Mouse (Mus musculus) kidney, postnatal 0 days (tissue): ENCODE results near the gene Abcb9. TPM values are rescaled to one million over a fixed set of nuclear protein-coding genes. Genes with fewer than 3 reads are reported as not detected.
A peak's percentile ranks its signal among the peaks of the same experiment; 100 is the strongest.

Experiments used
- ATAC-seq: fragments of 200-750 bp; cut with Nextera tagmentation; replicated peaks from 2 replicates; pipeline ENCODE4 v1.8.0; 2017; ENCODE audit warnings: low read depth, moderate number of reproducible peaks, moderate TSS enrichment, moderate library complexity; ENCODE audit not compliant: low FRiP score
- DNase-seq: peaks from one replicate; pipeline ENCODE4 v3.0.0-alpha.2; 2016; ENCODE audit warnings: low spot score
- H3K27ac ChIP-seq: fragments of 300-500 bp; sonication (generic); 2 replicates; pipeline ENCODE4 v1.5.1; 2014; ENCODE audit warnings: mild to moderate bottlenecking
- H3K27me3 ChIP-seq: fragments of 300-500 bp; sonication (generic); 2 replicates; pipeline ENCODE4 v1.6.1; 2014; ENCODE audit warnings: low read length, mixed read lengths; ENCODE audit not compliant: insufficient read depth
- H3K36me3 ChIP-seq: fragments of 300-500 bp; sonication (generic); 2 replicates; pipeline ENCODE4 v1.6.1; 2014; ENCODE audit warnings: low read length, mixed read lengths; ENCODE audit not compliant: insufficient read depth
- H3K4me1 ChIP-seq: fragments of 300-500 bp; sonication (generic); replicated peaks from 2 replicates; pipeline ENCODE4 v1.6.1; 2014; ENCODE audit warnings: antibody characterized with exemption, low read length, mixed read lengths; ENCODE audit not compliant: insufficient read depth
- H3K4me2 ChIP-seq: fragments of 300-500 bp; sonication (generic); 2 replicates; pipeline ENCODE4 v1.6.1; 2014; ENCODE audit warnings: mild to moderate bottlenecking, low read length, moderate library complexity, mixed read lengths
- H3K4me3 ChIP-seq: fragments of 300-500 bp; sonication (generic); replicated peaks from 2 replicates; pipeline ENCODE4 v1.5.1; 2014; ENCODE audit warnings: low read depth, low read length
- H3K9ac ChIP-seq: fragments of 300-500 bp; sonication (generic); 2 replicates; pipeline ENCODE4 v1.6.1; 2014; ENCODE audit warnings: low read depth, low read length
- H3K9me3 ChIP-seq: fragments of 300-500 bp; sonication (generic); replicated peaks from 2 replicates; pipeline ENCODE4 v1.6.1; 2016; ENCODE audit warnings: low read length, inconsistent platforms, mixed read lengths
- CTCF ChIP-seq: IDR thresholded peaks from 2 replicates; pipeline ENCODE4 v1.5.1; 2016; ENCODE audit warnings: antibody characterized with exemption, low read depth, mild to moderate bottlenecking, moderate library complexity
- WGBS: fragments of 180-500 bp; shearing (Covaris S2); extraction: QIAGEN DNeasy Blood & Tissue Kit; methylation state at CpG from one replicate; pipeline ENCODE4 v1.1.7; 2014; 5-methylcytosine and 5-hydroxymethylcytosine counted together
- polyA plus RNA-seq: library from polyadenylated mRNA; unstranded; fragments of >200 nt; fragmentation: Nextera tagmentation; extraction: Ambion mirVana; gene quantifications from 2 replicates; pipeline ENCODE4 v1.2.1, GENCODE M21; 2015

Gene Abcb9
- polyA plus RNA-seq, 1 experiment from 2014 or later, result 3.3 TPM

DNA sequence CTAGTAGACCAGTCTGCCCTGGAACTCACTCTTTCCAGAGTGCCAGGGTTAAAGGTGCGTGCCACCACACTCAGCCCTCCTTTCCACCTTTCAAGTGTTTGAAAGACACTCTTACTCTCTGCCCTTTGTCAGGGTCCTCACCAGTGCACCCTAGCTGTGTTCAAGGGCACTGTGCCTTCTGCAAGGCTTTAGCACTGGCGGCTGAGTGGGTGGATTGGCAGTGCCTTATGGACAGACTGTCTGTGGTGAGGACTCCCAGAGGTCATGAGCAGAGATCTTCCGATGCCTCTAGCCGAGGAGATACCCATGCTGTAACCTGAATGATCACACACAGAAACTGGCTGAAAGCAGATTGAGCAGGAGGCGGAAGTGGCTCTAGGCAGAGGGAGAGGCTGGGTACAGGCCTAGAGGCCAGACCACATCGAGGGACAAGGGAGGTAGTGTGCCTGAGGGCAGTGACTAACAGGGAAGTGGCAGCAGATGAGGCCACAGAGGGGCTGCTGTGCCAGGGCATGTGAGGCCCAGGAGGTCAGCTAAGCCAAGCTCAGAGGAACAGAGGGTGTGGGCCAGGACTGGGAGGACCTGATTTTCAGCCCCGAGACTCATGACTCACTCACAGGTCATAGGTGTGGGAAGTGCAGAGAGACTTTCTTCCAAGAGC is 48.7 kb downstream of the Abcb9 start:
- peak overlapping the region; percentile 50 for H3K27ac ChIP-seq
- ATAC-seq, result peak; percentile 84
- no peak overlapping the region for H3K9ac ChIP-seq

DNA sequence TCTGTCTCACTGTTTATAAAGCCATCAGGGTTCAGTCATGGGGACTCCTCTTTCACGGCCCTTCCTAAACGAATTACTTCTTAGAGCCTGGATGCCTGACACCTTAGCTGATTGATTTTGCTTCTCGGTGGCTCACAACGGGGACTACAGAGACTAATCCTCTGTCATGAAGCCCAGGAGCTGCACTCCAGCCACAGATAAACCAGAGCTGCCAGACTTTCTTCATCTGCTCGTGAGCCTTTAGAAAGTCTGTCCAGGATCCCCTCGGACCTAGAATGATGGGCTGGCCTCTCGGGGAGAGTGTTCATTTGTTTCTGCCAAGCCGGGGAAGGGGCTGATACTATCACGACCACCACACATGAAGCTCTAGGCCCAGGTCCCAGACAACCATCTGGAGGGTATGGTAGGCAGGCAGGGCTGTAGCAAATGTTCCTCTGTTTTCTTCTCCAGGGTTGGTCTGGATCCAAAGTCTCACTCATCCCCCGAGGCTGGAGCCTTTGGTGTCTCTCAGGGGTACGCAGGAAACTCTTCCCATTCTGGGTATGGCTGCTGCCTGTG is 50.1 kb downstream of the Abcb9 start:
- H3K9me3 ChIP-seq, result no peaks in the 10 kb centered on the region
- WGBS, result 35% methylated on average over 11 of the region's 11 CpGs
- ATAC-seq, result no peak
- TF ChIP-seq CTCF, result no peak
- H3K36me3 ChIP-seq, result no peaks in the 10 kb centered on the region
- H3K4me2 ChIP-seq, result no peak overlapping the region
- no peak for DNase-seq
- H3K9ac ChIP-seq, result no peak overlapping the region
- H3K27me3 ChIP-seq, result no peaks in the 10 kb centered on the region
- peaks cover 15% of the 10 kb centered on the region for H3K4me1 ChIP-seq
- no peak overlapping the region for H3K27ac ChIP-seq
- H3K4me3 ChIP-seq, result no peak overlapping the region

More for the DNA sequence above, 48.7 kb downstream of the Abcb9 start:
- Histone ChIP-seq H3K36me3 (no peaks in the 10 kb centered on the region), H3K4me2 (no peak overlapping the region), H3K9me3 (no peaks in the 10 kb centered on the region), H3K27me3 (no peaks in the 10 kb centered on the region), H3K4me3 (no peak overlapping the region), H3K4me1 (peaks cover 18% of the 10 kb centered on the region)
- no peak for DNase-seq
- 71% methylated on average over 7 of the region's 7 CpGs for WGBS
- TF ChIP-seq CTCF, result no peak

DNA sequence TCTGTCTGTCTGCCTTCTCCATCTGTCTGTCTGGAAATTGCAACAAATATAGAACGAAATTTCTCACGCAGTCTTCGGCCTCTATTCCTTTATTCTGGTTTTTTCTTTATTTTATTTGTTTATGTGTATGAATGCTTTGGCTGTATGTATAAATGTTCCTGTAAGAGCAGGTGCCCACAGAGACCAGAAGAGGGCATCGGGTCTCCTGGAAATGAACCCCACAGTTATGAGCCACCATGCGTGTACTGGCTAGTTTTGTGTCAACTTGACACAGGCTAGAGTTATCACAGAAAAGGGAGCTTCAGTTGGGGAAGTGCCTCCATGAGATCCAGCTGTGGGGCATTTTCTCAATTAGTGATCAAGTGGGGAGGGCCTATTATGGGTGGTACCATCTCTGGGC is 51.6 kb downstream of the Abcb9 start:
- Histone ChIP-seq H3K4me3 (no peak overlapping the region), H3K27me3 (no peaks in the 10 kb centered on the region), H3K36me3 (no peaks in the 10 kb centered on the region), H3K9ac (no peak overlapping the region), H3K4me1 (0 out of 2 replicates have a peak, but pooled peaks cover 4% of the 10 kb centered on the region), H3K27ac (no peak overlapping the region), H3K4me2 (no peak overlapping the region), H3K9me3 (no peaks in the 10 kb centered on the region)
- no peak for ATAC-seq
- WGBS, result 91% methylated on average over 5 of the region's 5 CpGs
- no peak for DNase-seq
- peak; percentile 19; the same call in 1 of the 2 replicates for TF ChIP-seq CTCF

DNA sequence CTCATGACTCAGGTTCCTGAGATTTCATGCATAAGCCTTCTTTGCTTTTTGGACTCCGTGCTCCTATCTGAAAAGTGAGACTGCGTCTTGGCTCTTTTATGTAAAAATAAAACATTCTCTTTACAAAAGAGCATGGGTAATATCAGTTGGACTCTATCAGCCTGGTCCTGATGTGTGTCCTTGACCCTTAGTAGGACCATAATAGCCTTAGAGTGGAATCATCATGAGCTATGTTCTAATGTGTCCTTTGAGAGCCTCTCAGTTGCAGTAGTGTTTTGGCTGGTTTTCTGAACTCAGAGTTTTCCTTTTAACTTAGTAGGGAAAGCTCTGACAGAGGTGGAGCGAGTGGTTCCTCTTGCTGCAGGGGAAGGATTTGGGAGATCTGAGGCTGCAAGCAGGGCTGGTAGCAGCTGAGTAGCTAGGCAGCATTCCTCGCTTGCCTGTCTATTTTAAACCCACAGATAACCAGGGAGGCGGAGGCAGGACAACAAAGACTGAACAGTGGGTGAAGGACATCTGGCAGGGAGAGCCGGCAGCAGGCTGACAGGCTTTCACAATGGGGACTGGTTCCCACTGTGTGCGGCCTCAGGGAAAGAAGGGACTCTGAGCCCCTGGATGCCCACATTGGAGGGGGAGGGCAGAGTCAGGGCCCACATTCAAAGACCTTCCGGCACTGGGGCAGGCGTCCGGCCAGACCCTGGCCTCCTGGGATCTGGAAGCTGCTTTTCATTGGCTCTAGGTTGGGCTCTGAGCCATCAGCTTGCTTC is 52.2 kb downstream of the Abcb9 start:
- Histone ChIP-seq H3K9me3 (no peaks in the 10 kb centered on the region), H3K4me3 (no peak overlapping the region), H3K27ac (0 out of 2 replicates have a peak overlapping the region, but pooled peaks have one; percentile 34), H3K36me3 (no peaks in the 10 kb centered on the region), H3K27me3 (no peaks in the 10 kb centered on the region), H3K9ac (0 out of 2 replicates have a peak overlapping the region, but pooled peaks have one; percentile 5), H3K4me1 (0 out of 2 replicates have a peak, but pooled peaks cover 4% of the 10 kb centered on the region), H3K4me2 (no peak overlapping the region)
- ATAC-seq (no peak), DNase-seq (no peak)
- WGBS, result 71% methylated on average over 10 of the region's 10 CpGs
- TF ChIP-seq CTCF, result no peak

DNA sequence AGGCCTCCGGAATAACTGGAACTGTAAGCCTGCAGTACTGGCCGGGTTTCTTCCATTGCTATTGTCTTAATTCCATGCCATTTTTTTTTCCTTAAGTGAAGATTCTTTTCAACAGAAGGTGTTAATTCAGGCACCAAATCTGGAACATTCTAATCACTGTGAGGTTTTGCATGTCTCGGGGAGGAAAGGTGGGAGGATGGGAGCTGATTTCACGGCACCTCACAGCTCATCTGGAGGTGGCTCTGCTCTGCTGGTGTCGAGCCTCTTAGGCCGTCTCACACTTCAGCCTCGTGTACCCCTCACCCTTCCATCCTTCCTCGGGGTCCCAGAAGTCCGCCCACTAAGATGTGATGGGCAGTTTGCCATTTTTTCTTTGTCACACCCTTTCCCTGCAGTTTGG is 54.5 kb downstream of the Abcb9 start:
- TF ChIP-seq CTCF, result no peak
- 61% methylated on average over 9 of the region's 9 CpGs for WGBS
- ATAC-seq (no peak), DNase-seq (no peak)
- Histone ChIP-seq H3K36me3 (no peaks in the 10 kb centered on the region), H3K4me2 (no peak overlapping the region), H3K27ac (no peak overlapping the region), H3K9me3 (no peaks in the 10 kb centered on the region), H3K4me3 (no peak overlapping the region), H3K27me3 (no peaks in the 10 kb centered on the region), H3K9ac (no peak overlapping the region), H3K4me1 (no peaks in the 10 kb centered on the region)

DNA sequence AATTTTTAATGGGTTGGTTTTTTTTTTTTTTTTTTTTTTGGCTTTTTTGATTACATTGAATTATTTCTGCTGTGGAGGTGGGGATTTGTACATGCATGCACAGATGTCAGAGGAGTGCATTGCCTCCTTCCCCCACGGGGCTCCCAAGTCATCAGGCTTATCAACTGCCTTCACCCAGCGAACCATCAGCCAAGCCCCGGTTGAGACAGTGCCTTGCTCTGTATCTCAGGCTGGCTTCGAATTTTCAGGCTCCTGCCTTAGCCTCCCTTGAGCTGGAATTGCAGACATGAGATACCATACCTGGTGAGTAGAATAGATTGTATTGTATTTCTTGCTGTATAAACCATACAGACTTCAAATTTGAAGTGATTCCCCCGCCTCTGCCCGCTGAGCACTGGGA is 56.0 kb downstream of the Abcb9 start:
- no peaks in the 10 kb centered on the region for H3K27me3 ChIP-seq
- H3K9ac ChIP-seq, result no peak overlapping the region
- H3K4me2 ChIP-seq, result no peak overlapping the region
- no peak for DNase-seq
- H3K9me3 ChIP-seq, result no peaks in the 10 kb centered on the region
- WGBS, result 87% methylated on average over 6 of the region's 6 CpGs
- no peaks in the 10 kb centered on the region for H3K4me1 ChIP-seq
- no peak for ATAC-seq
- no peak overlapping the region for H3K27ac ChIP-seq
- H3K36me3 ChIP-seq, result no peaks in the 10 kb centered on the region
- TF ChIP-seq CTCF, result no peak
- H3K4me3 ChIP-seq, result no peak overlapping the region
